Mouse (Mus musculus): ENCODE measurements around the gene Smg6. TPM values are rescaled to one million over a fixed set of nuclear protein-coding genes. Genes with fewer than 3 reads are reported as not detected.

Smg6 gene
- total RNA-seq, 1 experiment from 2014 or later, result 48.2 TPM

DNA sequence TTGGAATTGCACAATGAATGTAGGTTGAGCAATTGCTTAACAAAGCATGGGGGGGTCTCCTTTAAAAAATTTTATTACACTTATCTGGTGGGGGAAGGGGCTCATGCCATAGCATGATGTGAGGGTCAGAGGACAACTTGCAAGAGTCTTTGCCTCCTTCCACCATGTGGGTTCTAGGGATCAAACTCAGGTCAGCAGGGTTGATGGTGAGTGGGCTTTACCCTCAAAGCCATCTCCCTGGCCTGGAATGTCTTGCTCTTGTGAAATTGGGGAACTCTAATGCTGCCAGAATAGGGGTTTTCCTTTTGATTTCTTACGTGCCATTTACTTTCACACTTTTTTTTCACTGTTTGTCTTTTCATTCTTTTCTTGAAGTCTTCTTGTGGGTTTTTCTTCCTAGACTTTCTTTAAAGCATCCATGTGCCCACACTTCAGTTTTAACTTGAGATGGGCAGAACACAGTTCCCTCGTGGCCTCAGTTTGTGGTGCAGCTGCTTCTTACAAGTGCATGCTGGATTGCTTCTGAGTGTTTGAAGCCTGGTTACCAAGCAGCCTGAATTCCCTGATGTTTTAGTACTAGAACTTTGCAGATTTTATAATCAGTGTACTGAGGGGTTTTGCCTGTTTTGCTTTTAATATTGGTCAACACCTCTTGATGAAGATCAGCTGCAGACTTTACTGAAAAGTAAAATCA is 147.5 kb downstream of the Smg6 start:
- ATAC-seq (ENCODE audit: extremely low read depth, insufficient number of reproducible peaks, low FRiP score, poor library complexity, severe bottlenecking), result no peak

DNA sequence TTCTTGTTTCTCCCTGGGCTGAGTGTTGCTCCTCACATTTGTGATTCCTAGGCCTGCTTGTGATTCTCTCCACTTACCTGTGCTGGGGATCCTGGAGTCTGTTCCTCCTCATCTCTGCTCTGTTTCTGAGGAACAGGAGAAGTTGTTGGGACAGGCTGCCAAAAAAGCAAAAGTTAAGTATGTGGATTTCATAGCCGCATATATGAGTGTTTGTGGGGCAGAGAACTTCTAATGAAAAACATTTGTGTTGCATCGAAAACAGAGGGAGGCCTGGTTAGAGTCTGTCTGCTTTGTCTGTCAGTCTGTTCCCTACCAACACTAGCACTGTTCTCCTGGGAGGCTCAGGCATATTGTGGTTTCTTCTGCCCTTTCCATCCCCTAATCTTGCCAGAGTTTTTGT is 148.1 kb downstream of the Smg6 start:
- ATAC-seq (ENCODE audit: extremely low read depth, insufficient number of reproducible peaks, low FRiP score, poor library complexity, severe bottlenecking), result no peak

DNA sequence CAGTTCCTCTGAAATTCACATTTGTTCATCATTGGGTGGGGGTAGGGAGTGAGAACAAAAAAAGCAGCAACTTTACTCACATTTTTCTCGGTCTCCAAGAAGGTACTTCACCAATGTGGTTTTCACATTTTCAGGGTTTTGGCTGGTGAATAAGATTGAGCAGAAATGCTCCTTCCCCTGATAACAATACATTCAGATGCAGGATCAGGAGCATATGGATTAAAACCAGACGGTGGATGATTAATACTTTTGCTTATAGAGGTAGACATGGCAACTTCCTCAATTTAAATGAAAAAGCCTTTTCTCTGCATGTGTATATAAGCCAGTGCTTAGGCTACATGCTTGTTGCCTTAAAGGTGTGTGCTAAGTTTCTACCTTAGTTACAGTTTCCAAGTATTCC is 148.9 kb downstream of the Smg6 start:
- ATAC-seq (ENCODE audit: extremely low read depth, insufficient number of reproducible peaks, low FRiP score, poor library complexity, severe bottlenecking), result no peak

DNA sequence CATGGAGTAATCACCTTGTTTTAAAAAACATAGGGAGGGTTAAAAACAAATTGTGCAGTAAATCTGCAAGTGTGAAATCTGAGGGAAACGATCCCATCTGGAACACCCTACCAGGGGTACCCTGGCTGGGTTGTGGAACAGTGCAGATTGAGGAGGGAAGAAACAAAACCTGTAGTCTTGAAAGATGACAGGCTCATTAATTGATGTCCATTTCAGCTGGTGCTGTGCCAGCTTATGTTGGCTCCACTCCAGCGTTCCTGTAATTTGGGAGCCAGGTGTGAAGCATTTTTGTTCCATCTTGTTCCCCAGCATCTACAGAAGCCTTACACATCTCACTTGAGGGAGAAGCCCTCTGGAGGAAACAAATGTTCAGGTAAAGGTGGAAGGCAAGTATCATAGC is 153.0 kb downstream of the Smg6 start:
- no peak for ATAC-seq (ENCODE audit: extremely low read depth, insufficient number of reproducible peaks, low FRiP score, poor library complexity, severe bottlenecking)

DNA sequence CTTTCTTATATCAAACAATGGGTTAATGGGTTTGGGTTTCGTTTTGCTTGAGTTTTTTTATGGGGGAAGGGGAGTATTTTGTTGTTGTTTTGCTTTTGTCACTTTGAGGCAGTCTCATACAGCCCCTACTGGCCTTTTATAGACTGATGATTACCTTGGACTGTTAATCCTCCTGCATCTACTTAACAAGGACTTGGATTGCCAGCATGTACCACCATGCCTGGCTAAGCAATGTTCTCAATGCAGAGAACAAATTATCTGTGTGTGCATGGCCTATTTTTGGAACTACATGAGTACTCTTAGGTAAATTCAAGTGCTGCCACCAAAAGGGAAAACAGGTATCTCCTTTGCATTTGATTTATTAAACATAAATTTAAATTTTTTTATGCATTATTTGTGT is 157.4 kb downstream of the Smg6 start:
- no peak for ATAC-seq (ENCODE audit: extremely low read depth, insufficient number of reproducible peaks, low FRiP score, poor library complexity, severe bottlenecking)

- ATAC-seq (ENCODE audit: extremely low read depth, insufficient number of reproducible peaks, low FRiP score, poor library complexity, severe bottlenecking), result no peak
Observed at GRCm38 (mm10) chr11:75092159-75092558, 166.5 kb downstream of the Smg6 start.

GRCm38 (mm10) chr11:75092656-75093055 is 167.0 kb downstream of the Smg6 start:
- no peak for ATAC-seq (ENCODE audit: extremely low read depth, insufficient number of reproducible peaks, low FRiP score, poor library complexity, severe bottlenecking)

DNA sequence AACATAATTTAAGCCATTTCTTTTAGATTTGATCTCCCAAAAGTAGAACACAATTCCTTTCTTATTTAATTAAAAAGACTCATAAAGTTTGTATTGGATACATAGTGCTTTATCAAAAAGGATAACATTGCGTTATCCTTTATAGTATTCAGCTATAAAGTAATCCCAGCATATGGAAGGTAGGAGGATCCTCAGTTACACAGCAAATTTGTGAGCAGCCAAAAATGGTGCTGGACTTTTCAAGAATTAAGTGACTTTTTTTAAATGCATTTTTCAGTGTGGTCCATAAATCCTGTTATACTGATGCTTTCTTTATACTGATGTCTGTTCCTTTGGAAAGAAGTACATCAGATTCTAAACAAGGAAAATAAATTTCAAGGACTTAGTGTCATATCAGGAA is 169.1 kb downstream of the Smg6 start:
- no peak for ATAC-seq (ENCODE audit: extremely low read depth, insufficient number of reproducible peaks, low FRiP score, poor library complexity, severe bottlenecking)

GRCm38 (mm10) chr11:75102763-75103339 is 177.2 kb downstream of the Smg6 start:
- no peak for ATAC-seq (ENCODE audit: extremely low read depth, insufficient number of reproducible peaks, low FRiP score, poor library complexity, severe bottlenecking)

DNA sequence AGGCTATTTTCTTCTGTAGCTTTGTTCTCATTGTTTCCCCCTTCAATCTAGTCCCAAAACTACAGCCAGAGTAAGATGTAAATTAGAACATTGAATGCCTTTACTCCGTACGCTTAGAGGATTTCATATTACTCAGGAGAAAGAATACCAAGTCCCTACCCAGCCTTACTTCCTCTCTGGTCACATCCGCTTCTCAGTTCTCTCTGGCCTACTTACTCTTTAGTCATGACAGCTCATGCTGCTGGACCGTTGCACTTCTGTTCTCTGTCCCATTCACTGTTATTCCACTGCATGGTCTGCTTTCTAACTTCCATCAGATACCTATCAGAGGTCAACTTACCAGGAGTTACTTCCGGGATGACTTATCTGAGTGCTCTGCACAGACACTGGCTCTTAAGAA is 181.0 kb downstream of the Smg6 start:
- ATAC-seq (ENCODE audit: extremely low read depth, insufficient number of reproducible peaks, low FRiP score, poor library complexity, severe bottlenecking), result peak; percentile 66

DNA sequence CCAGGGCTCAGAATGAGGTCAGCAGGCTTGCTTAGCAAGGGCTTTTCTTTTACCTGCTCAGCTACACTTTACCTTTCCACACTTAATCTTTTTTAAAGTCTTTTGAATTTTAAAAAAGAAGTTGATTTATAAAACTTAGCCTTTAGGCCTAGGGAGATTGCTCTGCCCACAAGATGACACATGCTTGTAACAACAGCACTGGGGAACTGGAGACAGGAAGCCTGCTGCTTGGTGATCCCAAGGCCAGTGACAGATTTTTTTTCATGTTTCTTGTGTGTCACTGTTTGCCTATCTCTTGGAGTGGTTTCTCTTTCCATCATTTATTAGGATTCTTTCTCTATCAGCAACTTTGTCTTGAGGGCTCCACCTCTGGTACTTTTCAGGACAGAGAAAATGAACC is 183.3 kb downstream of the Smg6 start:
- no peak for ATAC-seq (ENCODE audit: extremely low read depth, insufficient number of reproducible peaks, low FRiP score, poor library complexity, severe bottlenecking)

GRCm38 (mm10) chr11:75116379-75116778 is 190.8 kb downstream of the Smg6 start:
- ATAC-seq (ENCODE audit: extremely low read depth, insufficient number of reproducible peaks, low FRiP score, poor library complexity, severe bottlenecking), result no peak

DNA sequence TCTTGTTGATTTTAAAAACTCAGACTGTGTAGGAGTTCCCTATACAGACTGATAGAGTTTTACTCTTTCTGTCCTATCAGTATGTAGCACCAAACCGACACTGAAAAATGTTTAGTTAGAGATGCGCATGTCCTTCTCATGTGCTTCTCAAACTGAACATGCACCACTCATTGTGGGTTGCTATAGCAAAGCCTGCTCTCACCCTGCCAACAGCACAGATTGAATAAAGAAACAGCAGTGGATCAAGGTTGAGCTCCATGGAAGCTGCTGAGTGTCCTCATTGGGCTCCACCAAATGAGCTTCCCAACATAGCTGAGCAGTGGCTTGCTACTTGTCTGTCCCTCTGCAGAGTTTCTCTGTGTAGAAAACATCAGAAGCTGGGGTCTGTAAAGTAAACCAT is 192.5 kb downstream of the Smg6 start:
- ATAC-seq (ENCODE audit: extremely low read depth, insufficient number of reproducible peaks, low FRiP score, poor library complexity, severe bottlenecking), result no peak

- no peak for ATAC-seq (ENCODE audit: extremely low read depth, insufficient number of reproducible peaks, low FRiP score, poor library complexity, severe bottlenecking)
Observed at GRCm38 (mm10) chr11:75119298-75119697, 193.7 kb downstream of the Smg6 start.

DNA sequence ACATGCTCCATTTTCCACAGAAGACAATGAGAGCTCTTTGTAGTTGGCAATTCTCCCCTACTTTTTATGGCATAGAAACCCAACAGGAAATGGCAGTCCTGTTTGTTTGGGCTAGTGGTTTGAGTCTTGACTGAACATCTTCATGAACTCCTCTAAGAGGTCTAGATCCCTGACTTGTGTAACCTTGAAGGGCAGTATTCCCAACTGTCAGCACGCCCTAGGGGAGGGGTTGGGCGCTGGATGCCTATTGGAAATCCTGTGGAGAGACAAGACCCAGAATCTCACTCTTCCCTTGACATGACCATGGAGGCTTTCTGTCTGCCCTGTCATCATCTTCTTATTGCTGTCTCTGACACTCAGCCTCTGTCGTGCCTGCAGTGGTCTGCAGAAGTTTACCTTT is 194.2 kb downstream of the Smg6 start:
- no peak for ATAC-seq (ENCODE audit: extremely low read depth, insufficient number of reproducible peaks, low FRiP score, poor library complexity, severe bottlenecking)

GRCm38 (mm10) chr11:75121348-75121747 is 195.7 kb downstream of the Smg6 start:
- no peak for ATAC-seq (ENCODE audit: extremely low read depth, insufficient number of reproducible peaks, low FRiP score, poor library complexity, severe bottlenecking)

- ATAC-seq (ENCODE audit: extremely low read depth, insufficient number of reproducible peaks, low FRiP score, poor library complexity, severe bottlenecking), result no peak
Observed at GRCm38 (mm10) chr11:75124406-75124805, 198.8 kb downstream of the Smg6 start.

- ATAC-seq (ENCODE audit: extremely low read depth, insufficient number of reproducible peaks, low FRiP score, poor library complexity, severe bottlenecking), result no peak
Observed at GRCm38 (mm10) chr11:75126384-75126783, 200.8 kb downstream of the Smg6 start.

DNA sequence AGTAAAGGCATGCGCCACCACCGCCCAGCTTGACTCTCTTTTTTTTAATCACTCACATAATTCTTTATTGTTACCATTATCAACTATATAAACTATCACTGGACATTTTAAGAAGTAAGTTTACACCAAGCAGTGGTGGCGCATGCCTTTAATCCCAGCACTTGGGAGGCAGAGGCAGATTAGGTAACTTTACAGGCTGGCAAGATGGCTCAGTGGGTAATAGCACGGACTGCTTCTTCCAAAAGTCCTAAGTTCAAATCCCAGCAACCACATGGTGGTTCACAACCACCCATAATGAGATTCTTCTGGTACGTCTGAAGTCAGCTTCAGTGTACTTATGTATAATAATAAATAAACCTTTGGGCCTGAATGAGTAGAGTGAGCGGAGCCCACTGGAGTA is 203.9 kb downstream of the Smg6 start:
- no peak for ATAC-seq (ENCODE audit: extremely low read depth, insufficient number of reproducible peaks, low FRiP score, poor library complexity, severe bottlenecking)

DNA sequence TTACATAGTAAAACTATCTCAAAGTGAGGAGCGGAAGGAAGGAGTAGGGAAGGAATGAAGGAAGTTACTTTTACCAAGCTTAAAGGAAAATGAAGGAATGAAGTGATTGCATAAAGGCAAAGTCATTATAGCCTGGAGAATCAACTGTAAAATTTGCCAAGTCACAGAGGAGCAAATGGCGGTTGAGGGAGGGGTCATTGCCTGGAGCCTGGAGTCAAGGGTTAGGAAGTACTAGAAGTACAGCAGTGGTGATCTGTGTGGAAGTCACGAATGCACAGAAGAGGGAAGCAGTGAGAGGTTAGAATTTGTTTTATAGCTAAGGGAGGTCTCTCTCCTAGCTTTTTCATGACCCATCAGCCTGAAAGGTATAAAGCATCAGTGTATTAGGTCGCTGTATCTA is 205.7 kb downstream of the Smg6 start:
- ATAC-seq (ENCODE audit: extremely low read depth, insufficient number of reproducible peaks, low FRiP score, poor library complexity, severe bottlenecking), result no peak

DNA sequence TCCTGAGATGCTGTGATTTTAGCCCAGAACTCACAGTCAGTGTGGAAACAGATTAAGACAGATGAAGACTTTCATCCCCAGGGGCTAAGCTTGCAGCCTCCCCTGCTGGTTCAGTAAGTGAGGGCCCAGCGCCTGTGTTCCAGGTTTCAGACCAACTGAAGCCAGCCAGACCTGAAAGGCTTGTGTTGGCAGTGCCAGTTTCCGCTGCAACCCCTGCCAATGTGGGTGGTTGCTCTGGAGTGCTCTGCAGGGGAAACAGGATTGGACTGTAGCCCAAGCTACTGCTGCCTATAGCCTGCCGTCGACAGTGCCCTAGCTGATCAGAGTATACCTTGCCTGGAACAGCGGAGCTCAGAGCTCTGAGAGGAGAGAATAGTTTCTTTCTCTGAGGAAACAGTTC is 206.7 kb downstream of the Smg6 start:
- ATAC-seq (ENCODE audit: extremely low read depth, insufficient number of reproducible peaks, low FRiP score, poor library complexity, severe bottlenecking), result no peak
